ENCODE assay signal across 8 mouse cellular contexts in genomic region chr10:80561116-80561944, GRCm38 (mm10). TPM values are rescaled to one million over a fixed set of nuclear protein-coding genes. Genes with fewer than 3 reads are reported as not detected.
DNase-seq lines count a peak whose midpoint lies in the region; ATAC-seq lines count a peak whose summit lies in the region.

Rexo1 (minus strand) TSS chr10:80561560.

- no peaks in the 10 kb centered on the region for H3K27me3 ChIP-seq in heart, embryonic 10.5 days (ENCODE audit: insufficient read depth, poor library complexity, severe bottlenecking)
- no peaks in the 10 kb centered on the region for H3K27me3 ChIP-seq in kidney, embryonic 15.5 days

- no peaks in the 10 kb centered on the region for H3K36me3 ChIP-seq in heart, embryonic 10.5 days
- H3K36me3 ChIP-seq in kidney, embryonic 15.5 days: peaks cover 8% of the 10 kb centered on the region; the same call in 1 of the 2 replicates

- H3K4me2 ChIP-seq in kidney, embryonic 15.5 days: peak within 1 kb of the TSS; percentile 86

- no peaks in the 10 kb centered on the region for H3K9me3 ChIP-seq in heart, embryonic 10.5 days
- H3K9me3 ChIP-seq in kidney, embryonic 15.5 days (replicated peaks): no peaks in the 10 kb centered on the region

- H3K9ac ChIP-seq in kidney, embryonic 15.5 days: peak within 1 kb of the TSS; percentile 95

- peak; percentile 81 for ATAC-seq in erythroblast, adult 5-6 weeks (replicated peaks; ENCODE audit: low FRiP score, poor library complexity, severe bottlenecking)
- peak; percentile 83 for ATAC-seq in kidney, embryonic 15.5 days (replicated peaks; ENCODE audit: low FRiP score)
- peak; percentile 80 for ATAC-seq in monocyte, adult 5-6 weeks (replicated peaks; ENCODE audit: insufficient number of reproducible peaks, low FRiP score, low TSS enrichment, poor library complexity, severe bottlenecking)

- peak within 1 kb of the TSS; percentile 100 for H3K4me3 ChIP-seq in heart, embryonic 10.5 days
- H3K4me3 ChIP-seq in kidney, embryonic 15.5 days (replicated peaks): peak within 1 kb of the TSS; percentile 88

- peak; percentile 96 for DNase-seq in B cell, adult 2 months
- peak; percentile 98 for DNase-seq in brain, adult 2 months (ENCODE audit: low read depth, low spot score)
- DNase-seq in heart, embryonic 10.5 days (ENCODE audit: low spot score): peak; percentile 96
- DNase-seq in liver: peak; percentile 94
- DNase-seq in spleen, postnatal 4 days (ENCODE audit: low spot score in 2 of 2): peak; percentile 94 to 97

- WGBS in heart, embryonic 10.5 days: 1% methylated on average over 72 of the region's 72 CpGs
- under 1% methylated on average over 72 of the region's 72 CpGs for WGBS in kidney, embryonic 15.5 days

- H3K4me1 ChIP-seq in heart, embryonic 10.5 days: peaks cover 50% of the 10 kb centered on the region
- H3K4me1 ChIP-seq in kidney, embryonic 15.5 days: peaks cover 48% of the 10 kb centered on the region

- peak within 1 kb of the TSS; percentile 99 for H3K27ac ChIP-seq in heart, embryonic 10.5 days
- peak within 1 kb of the TSS; percentile 93 for H3K27ac ChIP-seq in kidney, embryonic 15.5 days

RNA-seq across cellular contexts. Expression of gene Rexo1, which starts in this region (rescaled TPM):
- total RNA-seq in erythroblast, adult 5-6 weeks (2015; ENCODE audit: low replicate concordance): 18.0 and 20.2 TPM in 2 replicates
- total RNA-seq in erythroblast, adult 5-6 weeks (2017; ENCODE audit: low replicate concordance): 10.7 and 12.0 TPM in 2 replicates
- polyA plus RNA-seq in heart, embryonic 10.5 days (2016; fragmentation: Nextera tagmentation; extraction: Ambion mirVana): 25.1 and 26.9 TPM in 2 replicates
- 23.9 and 29.5 TPM in 2 replicates for polyA plus RNA-seq in kidney, embryonic 15.5 days (2015; fragmentation: Nextera tagmentation; extraction: Ambion mirVana)
- 21.1 to 32.2 TPM (median 24.1 TPM) in 3 replicates for total RNA-seq in monocyte, adult 5-6 weeks (2017)

Comparison
In these comparisons a context has a peak if more than half of its experiments do, and no peak if none do; other contexts are left out.
1. Peak in every context shown above with its lines: DNase-seq, ATAC-seq, H3K4me3 ChIP-seq and H3K27ac ChIP-seq.